Mouse (Mus musculus) lung, embryonic 16.5 days (tissue): ENCODE data around the gene Sorbs1. TPM values are rescaled to one million over a fixed set of nuclear protein-coding genes. Genes with fewer than 3 reads are reported as not detected.
A peak's percentile ranks its signal among the peaks of the same experiment; 100 is the strongest.

ENCODE experiments used
- ATAC-seq: fragments of 200-750 bp; cut with Nextera tagmentation; 2 replicates; pipeline ENCODE4 v1.8.0; 2017; ENCODE audit warnings: low read depth, mild to moderate bottlenecking, moderate library complexity
- H3K27ac ChIP-seq: fragments of 300-500 bp; sonication (generic); 2 replicates; pipeline ENCODE4 v1.5.1; 2014; ENCODE audit warnings: mild to moderate bottlenecking, control low read depth, low read length
- H3K27me3 ChIP-seq: fragments of 300-500 bp; sonication (generic); 2 replicates; pipeline ENCODE4 v1.6.1; 2014; ENCODE audit warnings: low read depth, low read length, mixed read lengths; ENCODE audit not compliant: control insufficient read depth, insufficient read depth
- H3K36me3 ChIP-seq: fragments of 300-500 bp; sonication (generic); 2 replicates; pipeline ENCODE4 v1.6.1; 2014; ENCODE audit warnings: low read length; ENCODE audit not compliant: control insufficient read depth, insufficient read depth
- H3K4me1 ChIP-seq: fragments of 300-500 bp; sonication (generic); replicated peaks from 2 replicates; pipeline ENCODE4 v1.6.1; 2014; ENCODE audit warnings: low read length, mixed read lengths; ENCODE audit not compliant: control insufficient read depth, insufficient read depth
- H3K4me2 ChIP-seq: fragments of 300-500 bp; sonication (generic); 2 replicates; pipeline ENCODE4 v1.6.1; 2014; ENCODE audit warnings: low read depth, low read length, control low read depth
- H3K4me3 ChIP-seq: fragments of 300-500 bp; sonication (generic); 2 replicates; pipeline ENCODE4 v1.5.1; 2014; ENCODE audit warnings: mild to moderate bottlenecking, low read length, control low read depth
- H3K9ac ChIP-seq: fragments of 300-500 bp; sonication (generic); 2 replicates; pipeline ENCODE4 v1.6.1; 2014; ENCODE audit warnings: low read length, control low read depth
- H3K9me3 ChIP-seq: fragments of 300-500 bp; sonication (generic); 2 replicates; pipeline ENCODE4 v1.6.1; 2016; ENCODE audit warnings: low read length; ENCODE audit not compliant: control insufficient read depth
- WGBS: fragments of 180-500 bp; shearing (Covaris S2); extraction: QIAGEN DNeasy Blood & Tissue Kit; methylation state at CpG from one replicate; pipeline ENCODE4 v1.1.7; 2014; 5-methylcytosine and 5-hydroxymethylcytosine counted together
- polyA plus RNA-seq: library from polyadenylated mRNA; unstranded; fragments of >200 nt; fragmentation: Nextera tagmentation; extraction: Ambion mirVana; gene quantifications from 2 replicates; pipeline ENCODE4 v1.2.1, GENCODE M21; 2015

Sorbs1 gene
- polyA plus RNA-seq, 1 experiment from 2014 or later, result 51.5 TPM

GRCm38 (mm10) chr19:40288415-40288814 is 225.2 kb downstream of the Sorbs1 start:
- Histone ChIP-seq H3K27ac (no peak overlapping the region), H3K4me1 (peaks cover 3% of the 10 kb centered on the region; the same call in 1 of the 2 replicates), H3K4me2 (no peak overlapping the region), H3K4me3 (no peak overlapping the region), H3K9me3 (no peaks in the 10 kb centered on the region), H3K9ac (no peak overlapping the region), H3K27me3 (no peaks in the 10 kb centered on the region), H3K36me3 (no peaks in the 10 kb centered on the region)
- WGBS, result 88% methylated on average over 9 of the region's 9 CpGs
- no peak for ATAC-seq

- H3K9ac ChIP-seq, result no peak overlapping the region
- H3K4me3 ChIP-seq, result no peak overlapping the region
- peaks cover 4% of the 10 kb centered on the region; the same call in 1 of the 2 replicates for H3K9me3 ChIP-seq
- no peak overlapping the region for H3K4me2 ChIP-seq
- 65% methylated on average over 2 of the region's 2 CpGs for WGBS
- no peaks in the 10 kb centered on the region for H3K27me3 ChIP-seq
- H3K36me3 ChIP-seq, result no peaks in the 10 kb centered on the region
- ATAC-seq, result no peak
- H3K27ac ChIP-seq, result no peak overlapping the region
- H3K4me1 ChIP-seq, result 0 out of 2 replicates have a peak, but pooled peaks cover under 1% of the 10 kb centered on the region
Observed at GRCm38 (mm10) chr19:40284704-40285103, 228.9 kb downstream of the Sorbs1 start.

GRCm38 (mm10) chr19:40283415-40283814 is 230.2 kb downstream of the Sorbs1 start:
- Histone ChIP-seq H3K27ac (no peak overlapping the region), H3K4me3 (no peak overlapping the region), H3K27me3 (no peaks in the 10 kb centered on the region), H3K36me3 (no peaks in the 10 kb centered on the region), H3K4me1 (no peaks in the 10 kb centered on the region), H3K9ac (no peak overlapping the region), H3K9me3 (peaks cover 4% of the 10 kb centered on the region; the same call in 1 of the 2 replicates), H3K4me2 (no peak overlapping the region)
- no peak for ATAC-seq
- 44% methylated on average over 2 of the region's 2 CpGs for WGBS

- no peak overlapping the region for H3K4me3 ChIP-seq
- H3K4me1 ChIP-seq, result no peaks in the 10 kb centered on the region
- no peak overlapping the region for H3K27ac ChIP-seq
- H3K9ac ChIP-seq, result no peak overlapping the region
- H3K4me2 ChIP-seq, result no peak overlapping the region
- ATAC-seq, result no peak
- H3K36me3 ChIP-seq, result no peaks in the 10 kb centered on the region
- no peaks in the 10 kb centered on the region for H3K27me3 ChIP-seq
- peaks cover 4% of the 10 kb centered on the region; the same call in 1 of the 2 replicates for H3K9me3 ChIP-seq
- 74% methylated on average over 8 of the region's 8 CpGs for WGBS
Observed at GRCm38 (mm10) chr19:40278372-40279023, 235.1 kb downstream of the Sorbs1 start.

GRCm38 (mm10) chr19:40277494-40277893 is 236.1 kb downstream of the Sorbs1 start:
- no peak overlapping the region for H3K4me2 ChIP-seq
- WGBS, result 81% methylated on average over 8 of the region's 8 CpGs
- no peaks in the 10 kb centered on the region for H3K27me3 ChIP-seq
- no peaks in the 10 kb centered on the region for H3K36me3 ChIP-seq
- H3K4me3 ChIP-seq, result no peak overlapping the region
- no peak overlapping the region for H3K27ac ChIP-seq
- no peaks in the 10 kb centered on the region for H3K4me1 ChIP-seq
- peaks cover 4% of the 10 kb centered on the region; the same call in 1 of the 2 replicates for H3K9me3 ChIP-seq
- H3K9ac ChIP-seq, result no peak overlapping the region
- ATAC-seq, result no peak

GRCm38 (mm10) chr19:40275401-40276188 is 238.0 kb downstream of the Sorbs1 start:
- no peaks in the 10 kb centered on the region for H3K27me3 ChIP-seq
- H3K4me1 ChIP-seq, result 0 out of 2 replicates have a peak, but pooled peaks cover 6% of the 10 kb centered on the region
- WGBS, result 82% methylated on average over 14 of the region's 14 CpGs
- ATAC-seq, result no peak
- no peak overlapping the region for H3K9ac ChIP-seq
- H3K36me3 ChIP-seq, result no peaks in the 10 kb centered on the region
- H3K4me2 ChIP-seq, result no peak overlapping the region
- H3K4me3 ChIP-seq, result no peak overlapping the region
- no peaks in the 10 kb centered on the region for H3K9me3 ChIP-seq
- no peak overlapping the region for H3K27ac ChIP-seq

- Histone ChIP-seq H3K9ac (no peak overlapping the region), H3K9me3 (no peaks in the 10 kb centered on the region), H3K27me3 (no peaks in the 10 kb centered on the region), H3K36me3 (no peaks in the 10 kb centered on the region), H3K4me3 (no peak overlapping the region), H3K27ac (no peak overlapping the region), H3K4me2 (no peak overlapping the region), H3K4me1 (peaks cover 18% of the 10 kb centered on the region)
- 50% methylated on average over 13 of the region's 13 CpGs for WGBS
- ATAC-seq, result no peak
Observed at GRCm38 (mm10) chr19:40272674-40273073, 240.9 kb downstream of the Sorbs1 start.

GRCm38 (mm10) chr19:40271308-40271892 is 242.2 kb downstream of the Sorbs1 start, which contains the start of gene Pdlim1:
Gene Pdlim1, minus strand, starts transcription at chr19:40271842.
- under 1% methylated on average over 54 of the region's 54 CpGs for WGBS
- peak within 1 kb of the TSS; percentile 50 for H3K27ac ChIP-seq
- H3K36me3 ChIP-seq, result no peaks in the 10 kb centered on the region
- no peaks in the 10 kb centered on the region for H3K27me3 ChIP-seq
- peak within 1 kb of the TSS; percentile 60 for H3K4me3 ChIP-seq
- peak within 1 kb of the TSS; percentile 67 for H3K4me2 ChIP-seq
- peak within 1 kb of the TSS; percentile 72 for H3K9ac ChIP-seq
- no peaks in the 10 kb centered on the region for H3K9me3 ChIP-seq
- peaks cover 18% of the 10 kb centered on the region for H3K4me1 ChIP-seq
- ATAC-seq, result peak; percentile 93
